Mouse (Mus musculus): Measurements from ENCODE around the gene Mcm7. TPM values are rescaled to one million over a fixed set of nuclear protein-coding genes. Genes with fewer than 3 reads are reported as not detected.
A peak's percentile ranks its signal among the peaks of the same experiment; 100 is the strongest.

The Mcm7 gene
- polyA plus RNA-seq, 1 experiment, result 96.0 TPM

DNA sequence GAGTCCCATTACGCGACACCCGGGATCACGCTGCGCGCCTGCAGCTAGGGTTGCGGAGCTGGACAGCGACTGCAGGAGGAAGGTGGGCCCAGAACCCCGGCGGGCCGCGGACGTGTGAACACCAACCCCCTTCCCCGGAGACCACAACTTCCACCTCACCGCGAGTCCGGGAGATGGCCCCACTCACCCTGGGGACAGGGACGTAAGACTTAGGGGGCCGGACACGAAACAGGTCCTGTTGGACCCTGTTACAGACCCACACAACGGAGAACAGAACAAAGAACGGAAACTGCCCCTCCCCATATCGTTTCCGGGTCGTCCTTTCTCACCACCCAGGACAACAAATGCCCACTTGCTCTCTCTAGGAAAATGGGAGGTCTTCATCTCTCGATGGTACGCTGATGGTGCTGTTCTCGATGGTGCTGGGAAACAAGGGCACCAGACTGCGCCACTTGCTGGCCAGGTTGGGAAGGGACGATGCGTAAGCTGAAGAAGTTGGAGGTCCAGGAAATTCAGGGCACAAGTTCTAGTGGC, 16.7 kb downstream of the Mcm7 start, which contains the start of gene Zfp113:
TSS of gene Zfp113 (minus strand) at position 302 of the 534 bp plus-strand sequence.
- Histone ChIP-seq H3K4me1 (ENCODE audit: control insufficient read depth, insufficient read depth, low read length) (no peaks in the 10 kb centered on the region; the same call in none of the 2 replicates), H3K27ac (ENCODE audit: control insufficient read depth, insufficient read depth, low read depth, low read length) (peak within 1 kb of the TSS; percentile 90), H3K27me3 (ENCODE audit: control insufficient read depth, insufficient read depth, low read length) (no peaks in the 10 kb centered on the region), H3K36me3 (ENCODE audit: control insufficient read depth, insufficient read depth, low read length) (peaks cover 3% of the 10 kb centered on the region), H3K4me3 (ENCODE audit: control insufficient read depth, low read depth, low read length) (peak within 1 kb of the TSS; percentile 97)
- TF ChIP-seq CTCF (IDR thresholded peaks at IDR 0.05; ENCODE audit: control insufficient read depth, insufficient read depth, insufficient replicate concordance, low read depth, low read length) (peak; percentile 82; the same call in 1 of the 2 replicates), POLR2A (IDR thresholded peaks at IDR 0.05; ENCODE audit: control insufficient read depth, low read depth, low read length) (peak; percentile 70)

GRCm38 (mm10) chr5:138154390-138154789, 17.8 kb downstream of the Mcm7 start:
- no peak overlapping the region for H3K4me3 ChIP-seq (ENCODE audit: control insufficient read depth, low read depth, low read length)
- no peaks in the 10 kb centered on the region for H3K27me3 ChIP-seq (ENCODE audit: control insufficient read depth, insufficient read depth, low read length)
- TF ChIP-seq CTCF (IDR thresholded peaks at IDR 0.05; ENCODE audit: control insufficient read depth, insufficient read depth, insufficient replicate concordance, low read depth, low read length), result no peak
- no peak for TF ChIP-seq POLR2A (IDR thresholded peaks at IDR 0.05; ENCODE audit: control insufficient read depth, low read depth, low read length)
- no peak overlapping the region for H3K27ac ChIP-seq (ENCODE audit: control insufficient read depth, insufficient read depth, low read depth, low read length)
- no peaks in the 10 kb centered on the region; the same call in 1 of the 2 replicates for H3K4me1 ChIP-seq (ENCODE audit: control insufficient read depth, insufficient read depth, low read length)
- peaks cover 3% of the 10 kb centered on the region for H3K36me3 ChIP-seq (ENCODE audit: control insufficient read depth, insufficient read depth, low read length)

DNA sequence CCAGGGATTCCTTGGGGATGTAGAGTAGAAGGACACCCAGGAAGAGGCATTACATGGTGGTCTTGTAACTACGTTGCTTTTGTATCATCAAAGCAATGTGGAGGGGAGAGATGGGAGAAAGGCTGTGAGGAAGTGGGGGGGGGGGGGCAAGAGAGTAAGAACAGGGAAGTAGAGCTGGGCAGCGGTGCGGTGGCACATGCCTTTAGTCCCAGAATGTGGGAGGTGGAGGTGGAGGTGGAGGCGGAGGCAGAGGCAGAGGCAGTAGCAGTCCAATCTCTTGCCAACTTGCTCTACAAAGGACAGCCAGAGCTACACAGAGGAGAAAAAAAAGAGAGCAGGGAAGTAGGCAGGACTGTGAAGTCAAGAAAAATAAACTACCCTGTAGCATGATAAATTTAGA, 33.6 kb downstream of the Mcm7 start:
- no peak for TF ChIP-seq POLR2A (IDR thresholded peaks at IDR 0.05; ENCODE audit: control insufficient read depth, low read depth, low read length)
- TF ChIP-seq CTCF (IDR thresholded peaks at IDR 0.05; ENCODE audit: control insufficient read depth, insufficient read depth, insufficient replicate concordance, low read depth, low read length), result no peak
- H3K4me3 ChIP-seq (ENCODE audit: control insufficient read depth, low read depth, low read length), result no peak overlapping the region
- no peak overlapping the region for H3K27ac ChIP-seq (ENCODE audit: control insufficient read depth, insufficient read depth, low read depth, low read length)
- H3K36me3 ChIP-seq (ENCODE audit: control insufficient read depth, insufficient read depth, low read length), result no peaks in the 10 kb centered on the region; the same call in 1 of the 2 replicates
- no peaks in the 10 kb centered on the region for H3K27me3 ChIP-seq (ENCODE audit: control insufficient read depth, insufficient read depth, low read length)
- H3K4me1 ChIP-seq (ENCODE audit: control insufficient read depth, insufficient read depth, low read length), result no peaks in the 10 kb centered on the region

GRCm38 (mm10) chr5:138137935-138138549, 34.2 kb downstream of the Mcm7 start:
- no peaks in the 10 kb centered on the region for H3K4me1 ChIP-seq (ENCODE audit: control insufficient read depth, insufficient read depth, low read length)
- no peaks in the 10 kb centered on the region for H3K27me3 ChIP-seq (ENCODE audit: control insufficient read depth, insufficient read depth, low read length)
- TF ChIP-seq CTCF (IDR thresholded peaks at IDR 0.05; ENCODE audit: control insufficient read depth, insufficient read depth, insufficient replicate concordance, low read depth, low read length), result no peak
- no peak for TF ChIP-seq POLR2A (IDR thresholded peaks at IDR 0.05; ENCODE audit: control insufficient read depth, low read depth, low read length)
- H3K36me3 ChIP-seq (ENCODE audit: control insufficient read depth, insufficient read depth, low read length), result no peaks in the 10 kb centered on the region
- H3K27ac ChIP-seq (ENCODE audit: control insufficient read depth, insufficient read depth, low read depth, low read length), result no peak overlapping the region
- no peak overlapping the region for H3K4me3 ChIP-seq (ENCODE audit: control insufficient read depth, low read depth, low read length)

GRCm38 (mm10) chr5:138137257-138137656, 35.0 kb downstream of the Mcm7 start:
- Histone ChIP-seq H3K4me3 (ENCODE audit: control insufficient read depth, low read depth, low read length) (no peak overlapping the region), H3K27me3 (ENCODE audit: control insufficient read depth, insufficient read depth, low read length) (no peaks in the 10 kb centered on the region), H3K4me1 (ENCODE audit: control insufficient read depth, insufficient read depth, low read length) (no peaks in the 10 kb centered on the region), H3K36me3 (ENCODE audit: control insufficient read depth, insufficient read depth, low read length) (no peaks in the 10 kb centered on the region), H3K27ac (ENCODE audit: control insufficient read depth, insufficient read depth, low read depth, low read length) (no peak overlapping the region)
- TF ChIP-seq CTCF (IDR thresholded peaks at IDR 0.05; ENCODE audit: control insufficient read depth, insufficient read depth, insufficient replicate concordance, low read depth, low read length) (no peak), POLR2A (IDR thresholded peaks at IDR 0.05; ENCODE audit: control insufficient read depth, low read depth, low read length) (no peak)

GRCm38 (mm10) chr5:138132425-138133064, 39.7 kb downstream of the Mcm7 start:
- Histone ChIP-seq H3K4me3 (ENCODE audit: control insufficient read depth, low read depth, low read length) (no peak overlapping the region), H3K27ac (ENCODE audit: control insufficient read depth, insufficient read depth, low read depth, low read length) (no peak overlapping the region), H3K27me3 (ENCODE audit: control insufficient read depth, insufficient read depth, low read length) (no peaks in the 10 kb centered on the region), H3K4me1 (ENCODE audit: control insufficient read depth, insufficient read depth, low read length) (no peaks in the 10 kb centered on the region), H3K36me3 (ENCODE audit: control insufficient read depth, insufficient read depth, low read length) (peaks cover 2% of the 10 kb centered on the region; the same call in 1 of the 2 replicates)
- no peak for TF ChIP-seq CTCF (IDR thresholded peaks at IDR 0.05; ENCODE audit: control insufficient read depth, insufficient read depth, insufficient replicate concordance, low read depth, low read length)
- TF ChIP-seq POLR2A (IDR thresholded peaks at IDR 0.05; ENCODE audit: control insufficient read depth, low read depth, low read length), result no peak

DNA sequence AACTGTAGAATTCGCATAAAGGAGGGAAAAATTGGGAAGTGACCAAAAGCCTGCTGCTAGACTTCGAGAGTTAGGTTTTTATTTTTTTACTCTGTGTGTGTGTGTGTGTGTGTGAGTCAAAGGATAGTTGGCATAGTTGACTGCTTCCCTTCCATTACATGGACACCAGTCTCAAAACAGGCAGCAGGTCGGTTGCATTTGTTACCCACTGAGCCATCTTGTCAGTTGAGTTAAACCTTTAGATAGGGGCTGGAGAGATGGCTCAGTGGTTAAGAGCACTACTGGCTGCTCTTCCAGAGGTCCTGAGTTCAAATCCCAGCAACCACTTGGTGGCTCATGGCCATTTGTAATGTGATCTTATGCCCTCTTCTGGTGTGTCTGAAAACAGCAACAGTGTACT, 54.2 kb downstream of the Mcm7 start:
- H3K27ac ChIP-seq (ENCODE audit: control insufficient read depth, insufficient read depth, low read depth, low read length), result no peak overlapping the region
- H3K27me3 ChIP-seq (ENCODE audit: control insufficient read depth, insufficient read depth, low read length), result no peaks in the 10 kb centered on the region
- no peaks in the 10 kb centered on the region for H3K36me3 ChIP-seq (ENCODE audit: control insufficient read depth, insufficient read depth, low read length)
- peak overlapping the region; percentile 100; the same call in 1 of the 2 replicates for H3K4me3 ChIP-seq (ENCODE audit: control insufficient read depth, low read depth, low read length)
- TF ChIP-seq CTCF (IDR thresholded peaks at IDR 0.05; ENCODE audit: control insufficient read depth, insufficient read depth, insufficient replicate concordance, low read depth, low read length) (no peak), POLR2A (IDR thresholded peaks at IDR 0.05; ENCODE audit: control insufficient read depth, low read depth, low read length) (no peak)
- H3K4me1 ChIP-seq (ENCODE audit: control insufficient read depth, insufficient read depth, low read length), result no peaks in the 10 kb centered on the region; the same call in 1 of the 2 replicates

All from testis, adult 2 months (tissue).